In the genomic region with DNA sequence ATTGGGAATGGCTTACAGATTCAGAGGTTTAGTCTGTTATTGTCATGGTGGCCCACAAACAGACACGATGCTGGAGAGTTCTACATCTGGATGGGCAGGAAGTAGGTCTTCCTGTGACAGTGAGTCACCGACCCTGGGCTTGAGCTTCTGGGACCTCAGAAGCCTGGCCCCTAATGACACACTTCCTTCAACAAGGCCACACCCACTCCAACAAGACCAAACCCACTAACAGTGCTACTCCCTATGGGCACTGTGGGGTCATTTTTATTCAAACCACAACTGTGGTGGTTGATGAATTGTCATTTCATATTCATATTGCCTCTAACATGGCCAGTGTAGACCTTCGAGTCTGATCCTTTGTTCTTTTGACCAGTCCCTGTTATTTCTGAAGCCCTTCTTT, we compare ENCODE assay signal across 13 mouse cellular contexts. TPM values are rescaled to one million over a fixed set of nuclear protein-coding genes. Genes with fewer than 3 reads are reported as not detected.
DNase-seq lines count a peak whose midpoint lies in the region; ATAC-seq and TF ChIP-seq lines count a peak whose summit lies in the region.
"Had no signal": no experiment of that assay in that cellular context is flagged by ENCODE, and none has a peak within 500 bp of the region (broad histone marks: within the 10 kb centered on the region; RNA-seq: fewer than 3 reads in every experiment).

No protein-coding gene starts in this region.

- peak; percentile 56; the same call in 1 of the 2 replicates for ATAC-seq in liver, embryonic 13.5 days (ENCODE audit: low read depth)

- TF ChIP-seq POLR2A in liver, adult 2 months (IDR thresholded peaks at IDR 0.05; ENCODE audit: extremely low read depth, insufficient read depth, low read length) = no peak

- WGBS in liver, adult 2 months = 84% methylated on average over 3 of the region's 3 CpGs
- WGBS in liver, embryonic 13.5 days (ENCODE audit: insufficient replicate concordance) = 37% methylated on average over 3 of the region's 3 CpGs
- WGBS in midbrain, embryonic 10.5 days = 87% methylated on average over 3 of the region's 3 CpGs

- no peaks in the 10 kb centered on the region for H3K4me1 ChIP-seq in liver, adult 2 months (ENCODE audit: control insufficient read depth, insufficient read depth, low read length)
- peaks cover 22% of the 10 kb centered on the region for H3K4me1 ChIP-seq in liver, embryonic 13.5 days (replicated peaks)
- no peaks in the 10 kb centered on the region for H3K4me1 ChIP-seq in midbrain, embryonic 10.5 days

- H3K79me2 ChIP-seq in liver, adult 2 months (ENCODE audit: control insufficient read depth, insufficient read depth, low read length) = no peaks in the 10 kb centered on the region

- DNase-seq in liver, adult 2 months (ENCODE audit: extremely low read depth, low read depth, low spot score) = peak; percentile 24
- DNase-seq in liver (no peak), ZHBTc4 (ENCODE audit: low read depth, low spot score) (peak; percentile 63)
- no peak for DNase-seq in liver, embryonic 13.5 days
- peak; percentile 74 for DNase-seq in splenic B cell, adult 2 months (ENCODE audit: low read depth, low spot score)
- no peak for DNase-seq in kidney, postnatal 4 days
- no peak for DNase-seq in kidney, adult 11 months
- DNase-seq in midbrain, embryonic 10.5 days (ENCODE audit: low spot score) = no peak
- DNase-seq: cerebellum, postnatal 36 days; right cerebral cortex, adult 18-20 months; thymus, postnatal 25 days had no signal

- H3K4me2 ChIP-seq in liver, embryonic 13.5 days = no peak overlapping the region
- H3K4me2 ChIP-seq: forebrain, embryonic 12.5 days; midbrain, embryonic 11.5 days had no signal

- no peaks in the 10 kb centered on the region for H3K27me3 ChIP-seq in liver, adult 2 months (ENCODE audit: control insufficient read depth, insufficient read depth, low read length)
- no peaks in the 10 kb centered on the region for H3K27me3 ChIP-seq in liver, embryonic 13.5 days
- H3K27me3 ChIP-seq in splenic B cell, adult 2 months (ENCODE audit: control insufficient read depth, insufficient read depth, low read length, poor library complexity, severe bottlenecking) = no peaks in the 10 kb centered on the region
- H3K27me3 ChIP-seq in midbrain, embryonic 10.5 days (ENCODE audit: low read depth, poor library complexity, severe bottlenecking) = no peaks in the 10 kb centered on the region
- H3K27me3 ChIP-seq: forebrain, embryonic 12.5 days had no signal

- no peak overlapping the region for H3K9ac ChIP-seq in liver, adult 2 months (ENCODE audit: low read depth, low read length)
- no peak overlapping the region for H3K9ac ChIP-seq in liver, embryonic 13.5 days
- H3K9ac ChIP-seq: forebrain, embryonic 12.5 days had no signal

- no peak overlapping the region for H3K4me3 ChIP-seq in liver, adult 2 months (ENCODE audit: insufficient read depth, low read depth, low read length)
- no peak overlapping the region for H3K4me3 ChIP-seq in liver, embryonic 13.5 days (replicated peaks)
- no peak overlapping the region for H3K4me3 ChIP-seq in midbrain, embryonic 10.5 days
- H3K4me3 ChIP-seq: forebrain, embryonic 12.5 days had no signal

- H3K27ac ChIP-seq in liver, adult 2 months (replicated peaks; ENCODE audit: insufficient read depth, low read depth, low read length) = no peak overlapping the region
- no peak overlapping the region; the same call in 1 of the 2 replicates for H3K27ac ChIP-seq in liver, embryonic 13.5 days
- no peak overlapping the region for H3K27ac ChIP-seq in midbrain, embryonic 10.5 days (replicated peaks)
- H3K27ac ChIP-seq: forebrain, embryonic 12.5 days had no signal

- TF ChIP-seq CTCF in liver, adult 2 months (IDR thresholded peaks at IDR 0.05; ENCODE audit: low read depth, low read length) = no peak

- no peaks in the 10 kb centered on the region for H3K36me3 ChIP-seq in liver, adult 2 months (ENCODE audit: control insufficient read depth, insufficient read depth, low read length)
- no peaks in the 10 kb centered on the region for H3K36me3 ChIP-seq in liver, embryonic 13.5 days
- no peaks in the 10 kb centered on the region for H3K36me3 ChIP-seq in splenic B cell, adult 2 months (ENCODE audit: control insufficient read depth, insufficient read depth, low read length, poor library complexity, severe bottlenecking)
- H3K36me3 ChIP-seq in midbrain, embryonic 10.5 days = no peaks in the 10 kb centered on the region
- H3K36me3 ChIP-seq: forebrain, embryonic 12.5 days had no signal

- H3K9me3 ChIP-seq in liver, embryonic 13.5 days (replicated peaks) = no peaks in the 10 kb centered on the region
- no peaks in the 10 kb centered on the region for H3K9me3 ChIP-seq in midbrain, embryonic 10.5 days (replicated peaks)
- H3K9me3 ChIP-seq: forebrain, embryonic 12.5 days had no signal

RNA-seq across cellular contexts. Expression of gene Slc25a3, which starts 14.5 kb away (rescaled TPM):
- total RNA-seq in liver, adult 2 months (2014; rRNA removed) = 222 and 288 TPM in 2 replicates
- polyA plus RNA-seq in liver, adult 2 months (2012; rRNA removed) = 269 and 371 TPM in 2 replicates
- polyA plus RNA-seq in liver, embryonic 13.5 days (2015; fragmentation: Nextera tagmentation; extraction: Ambion mirVana) = 283 and 285 TPM in 2 replicates
- polyA plus RNA-seq in midbrain, embryonic 10.5 days (2016; fragmentation: Nextera tagmentation; extraction: Ambion mirVana) = 384 and 388 TPM in 2 replicates

RNA-seq across cellular contexts. Expression of gene Tmpo, which starts 42.8 kb away (rescaled TPM):
- total RNA-seq in liver, adult 2 months (2014; rRNA removed) = 38.4 and 43.3 TPM in 2 replicates
- 10.7 and 12.1 TPM in 2 replicates for polyA plus RNA-seq in liver, adult 2 months (2012; rRNA removed)
- 131 and 169 TPM in 2 replicates for polyA plus RNA-seq in liver, embryonic 13.5 days (2015; fragmentation: Nextera tagmentation; extraction: Ambion mirVana)
- polyA plus RNA-seq in midbrain, embryonic 10.5 days (2016; fragmentation: Nextera tagmentation; extraction: Ambion mirVana) = 272 and 275 TPM in 2 replicates

RNA-seq across cellular contexts. Expression of gene Ikbip, which starts 55.6 kb away (rescaled TPM):
- 6.9 TPM in 2 replicates for total RNA-seq in liver, adult 2 months (2014; rRNA removed)
- 0.38 and 0.77 TPM in 2 replicates for polyA plus RNA-seq in liver, adult 2 months (2012; rRNA removed)
- polyA plus RNA-seq in liver, embryonic 13.5 days (2015; fragmentation: Nextera tagmentation; extraction: Ambion mirVana) = 10.0 and 12.6 TPM in 2 replicates
- polyA plus RNA-seq in midbrain, embryonic 10.5 days (2016; fragmentation: Nextera tagmentation; extraction: Ambion mirVana) = 20.9 and 23.0 TPM in 2 replicates

RNA-seq across cellular contexts. Expression of gene Apaf1, which starts 55.7 kb away (rescaled TPM):
- 3.1 and 3.4 TPM in 2 replicates for total RNA-seq in liver, adult 2 months (2014; rRNA removed)
- 0.80 and 1.6 TPM in 2 replicates for polyA plus RNA-seq in liver, adult 2 months (2012; rRNA removed)
- polyA plus RNA-seq in liver, embryonic 13.5 days (2015; fragmentation: Nextera tagmentation; extraction: Ambion mirVana) = 6.8 and 8.3 TPM in 2 replicates
- polyA plus RNA-seq in midbrain, embryonic 10.5 days (2016; fragmentation: Nextera tagmentation; extraction: Ambion mirVana) = 18.1 and 21.5 TPM in 2 replicates

Comparison
In these comparisons a context has a peak if more than half of its experiments do, and no peak if none do; other contexts are left out.
1. DNase-seq: peak in liver, adult 2 months (single experiment), ZHBTc4 (single experiment) and splenic B cell, adult 2 months (single experiment); none in liver (single experiment), liver, embryonic 13.5 days (single experiment), kidney, postnatal 4 days (0 of 2), kidney, adult 11 months (single experiment) and midbrain, embryonic 10.5 days (single experiment).
2. RNA of gene Tmpo, which starts 42.8 kb away (polyA plus RNA-seq): 272 to 275 TPM in midbrain, embryonic 10.5 days and 131 to 169 TPM in liver, embryonic 13.5 days; 10.7 to 12.1 TPM in liver, adult 2 months; every median in the first group is over 10 times any median in the second.